Mouse (Mus musculus): ENCODE results near the gene Pbx3. TPM values are rescaled to one million over a fixed set of nuclear protein-coding genes. Genes with fewer than 3 reads are reported as not detected.

Gene Pbx3
- polyA plus RNA-seq, 1 experiment: 187 TPM

DNA sequence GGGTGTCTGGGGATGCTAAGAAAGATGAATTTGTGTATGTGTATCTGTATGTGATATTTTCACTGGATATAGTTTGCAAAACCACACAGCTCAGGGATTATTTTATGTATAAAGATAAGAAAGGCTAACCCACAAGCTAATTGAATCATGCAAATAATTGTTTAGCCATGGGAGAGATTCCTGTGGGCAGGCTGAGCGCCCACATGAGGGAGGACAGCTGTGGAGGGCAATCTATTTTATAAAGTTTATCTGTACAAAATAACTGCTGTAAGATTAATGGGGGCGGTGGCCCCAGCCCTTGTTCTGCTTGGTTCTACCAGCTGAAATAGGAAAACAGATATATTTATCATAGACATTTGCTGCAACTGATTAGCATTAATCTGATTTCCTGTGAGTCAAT lies 202.5 kb downstream of the Pbx3 start:
- no peak for DNase-seq (ENCODE audit: low read depth)
- TF ChIP-seq CTCF (IDR thresholded peaks at IDR 0.05; ENCODE audit: borderline replicate concordance, extremely low read depth, insufficient read depth, insufficient read length) (no peak), POLR2A (IDR thresholded peaks at IDR 0.05; ENCODE audit: borderline replicate concordance, extremely low read depth, insufficient read depth, insufficient read length, poor library complexity, severe bottlenecking) (no peak)

DNA sequence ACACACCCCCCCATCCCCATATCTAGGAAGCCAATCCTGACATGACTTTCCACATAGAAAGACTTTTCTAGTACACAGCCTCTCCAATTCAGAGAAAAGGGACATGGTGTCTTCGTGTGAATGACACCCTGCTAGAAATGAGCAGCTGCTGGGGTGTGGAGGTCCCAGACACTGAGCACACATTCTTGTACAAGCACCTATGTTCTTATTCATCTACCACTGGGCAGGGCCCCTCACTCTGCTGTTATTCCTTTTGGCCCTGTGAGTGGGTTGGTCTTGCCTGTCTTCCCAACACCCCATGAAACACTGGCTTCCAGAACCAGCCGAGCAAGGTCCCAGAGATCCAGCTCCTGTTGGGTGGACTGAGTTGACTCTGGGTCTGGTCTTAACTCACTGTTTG lies 203.3 kb downstream of the Pbx3 start:
- TF ChIP-seq POLR2A (IDR thresholded peaks at IDR 0.05; ENCODE audit: borderline replicate concordance, extremely low read depth, insufficient read depth, insufficient read length, poor library complexity, severe bottlenecking) (no peak), CTCF (IDR thresholded peaks at IDR 0.05; ENCODE audit: borderline replicate concordance, extremely low read depth, insufficient read depth, insufficient read length) (no peak)
- no peak for DNase-seq (ENCODE audit: low read depth)

DNA sequence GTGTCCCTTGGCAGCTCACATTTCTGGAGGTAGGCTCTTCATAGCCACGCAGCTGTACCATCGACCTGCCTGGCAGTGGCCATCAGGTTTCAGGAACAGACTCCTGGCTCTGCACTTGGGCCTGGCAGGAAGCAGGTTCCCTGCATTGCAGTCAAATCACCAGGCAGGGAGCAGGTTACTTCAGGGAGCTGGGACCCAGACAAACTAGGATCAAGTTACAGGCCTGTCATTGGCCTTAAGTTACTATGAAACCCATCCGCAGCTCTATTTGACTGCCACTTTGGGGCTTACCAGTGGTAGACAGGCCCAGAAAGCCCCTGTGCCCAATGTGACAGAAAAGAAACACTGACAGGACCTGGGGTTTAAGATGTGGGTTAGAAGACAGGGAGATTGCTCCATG lies 204.8 kb downstream of the Pbx3 start:
- DNase-seq (ENCODE audit: low read depth): no peak
- TF ChIP-seq CTCF (IDR thresholded peaks at IDR 0.05; ENCODE audit: borderline replicate concordance, extremely low read depth, insufficient read depth, insufficient read length) (no peak), POLR2A (IDR thresholded peaks at IDR 0.05; ENCODE audit: borderline replicate concordance, extremely low read depth, insufficient read depth, insufficient read length, poor library complexity, severe bottlenecking) (no peak)

DNA sequence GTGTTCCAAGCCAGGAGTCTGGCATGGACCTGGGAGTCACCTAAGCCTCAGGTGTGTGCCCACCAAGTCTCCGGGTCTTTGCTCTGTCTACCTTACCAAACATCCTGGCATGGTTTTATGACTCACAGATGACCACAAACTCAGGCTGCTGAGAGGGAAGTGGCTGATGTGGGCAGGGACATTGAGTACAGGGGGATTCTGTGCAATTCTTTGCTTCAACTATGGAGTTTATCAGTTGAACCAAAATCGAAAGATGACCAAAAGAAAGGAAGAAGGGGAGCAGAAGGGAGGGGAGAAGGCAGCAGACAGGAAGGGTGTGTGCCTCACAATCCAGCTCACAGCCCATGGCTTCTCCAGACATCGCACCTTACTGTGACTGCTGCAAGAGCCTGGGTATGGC lies 210.5 kb downstream of the Pbx3 start:
- no peak for DNase-seq (ENCODE audit: low read depth)
- no peak for TF ChIP-seq POLR2A (IDR thresholded peaks at IDR 0.05; ENCODE audit: borderline replicate concordance, extremely low read depth, insufficient read depth, insufficient read length, poor library complexity, severe bottlenecking)
- TF ChIP-seq CTCF (IDR thresholded peaks at IDR 0.05; ENCODE audit: borderline replicate concordance, extremely low read depth, insufficient read depth, insufficient read length): no peak

DNA sequence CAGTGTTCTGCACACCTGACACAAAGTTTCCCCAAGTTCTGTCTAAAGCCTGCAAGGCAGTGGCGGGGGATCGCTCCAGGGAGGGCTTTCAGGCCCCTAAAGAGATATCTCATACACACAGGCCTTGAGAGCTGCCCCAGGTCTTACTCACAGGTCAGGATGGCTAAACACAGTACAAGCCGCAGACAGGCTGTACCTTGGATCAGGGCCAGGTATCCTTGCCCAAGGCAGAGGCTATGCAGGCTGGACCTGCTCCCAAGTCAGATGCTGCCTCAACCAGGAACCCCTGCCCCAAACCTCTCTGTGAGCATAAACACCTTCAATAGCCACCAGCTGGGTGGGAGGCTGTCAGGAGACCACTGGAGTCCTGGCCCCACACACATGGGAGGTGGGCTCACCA lies 215.2 kb downstream of the Pbx3 start:
- no peak for DNase-seq (ENCODE audit: low read depth)
- no peak for TF ChIP-seq POLR2A (IDR thresholded peaks at IDR 0.05; ENCODE audit: borderline replicate concordance, extremely low read depth, insufficient read depth, insufficient read length, poor library complexity, severe bottlenecking)
- no peak for TF ChIP-seq CTCF (IDR thresholded peaks at IDR 0.05; ENCODE audit: borderline replicate concordance, extremely low read depth, insufficient read depth, insufficient read length)

DNA sequence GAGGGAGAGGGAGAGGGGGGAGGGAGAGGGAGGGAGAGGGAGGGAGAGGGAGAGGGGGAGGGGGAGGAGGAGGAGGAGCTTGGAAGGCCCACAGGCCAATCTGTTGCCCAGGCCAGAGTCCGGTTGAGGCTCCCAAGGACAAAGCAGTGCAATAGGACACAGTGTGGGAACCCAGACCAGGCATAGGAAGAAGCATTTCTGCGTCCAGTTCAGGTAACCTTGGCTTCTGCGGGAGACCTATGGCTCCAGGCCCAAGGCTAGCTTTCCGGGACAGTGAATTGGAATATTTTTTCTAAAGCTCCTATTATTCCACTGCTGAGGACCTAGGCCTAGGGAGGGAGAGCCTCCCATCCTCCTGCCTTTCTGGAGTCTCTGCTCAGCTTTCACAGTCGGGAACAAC lies 218.1 kb downstream of the Pbx3 start:
- no peak for DNase-seq (ENCODE audit: low read depth)
- TF ChIP-seq CTCF (IDR thresholded peaks at IDR 0.05; ENCODE audit: borderline replicate concordance, extremely low read depth, insufficient read depth, insufficient read length): no peak
- TF ChIP-seq POLR2A (IDR thresholded peaks at IDR 0.05; ENCODE audit: borderline replicate concordance, extremely low read depth, insufficient read depth, insufficient read length, poor library complexity, severe bottlenecking): no peak

DNA sequence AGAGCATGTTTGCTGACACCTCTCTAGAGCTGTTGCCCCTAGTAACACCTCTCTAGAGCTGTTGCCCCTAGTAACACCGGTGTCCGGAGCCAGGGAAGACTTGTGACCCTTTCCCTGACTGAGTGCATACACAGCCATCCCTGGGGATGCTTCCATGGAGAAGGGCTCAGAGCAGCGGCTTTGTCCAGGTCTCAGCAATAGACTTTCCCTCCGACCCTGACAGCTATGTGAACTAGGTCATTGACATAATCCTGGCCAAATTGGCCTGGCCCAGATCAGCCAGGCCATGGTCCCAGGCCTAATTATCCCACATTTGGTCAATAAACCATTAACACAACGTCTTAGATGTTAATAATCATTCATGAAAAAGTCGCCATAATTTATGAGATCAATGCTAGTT lies 219.6 kb downstream of the Pbx3 start:
- no peak for TF ChIP-seq POLR2A (IDR thresholded peaks at IDR 0.05; ENCODE audit: borderline replicate concordance, extremely low read depth, insufficient read depth, insufficient read length, poor library complexity, severe bottlenecking)
- no peak for TF ChIP-seq CTCF (IDR thresholded peaks at IDR 0.05; ENCODE audit: borderline replicate concordance, extremely low read depth, insufficient read depth, insufficient read length)
- no peak for DNase-seq (ENCODE audit: low read depth)

DNA sequence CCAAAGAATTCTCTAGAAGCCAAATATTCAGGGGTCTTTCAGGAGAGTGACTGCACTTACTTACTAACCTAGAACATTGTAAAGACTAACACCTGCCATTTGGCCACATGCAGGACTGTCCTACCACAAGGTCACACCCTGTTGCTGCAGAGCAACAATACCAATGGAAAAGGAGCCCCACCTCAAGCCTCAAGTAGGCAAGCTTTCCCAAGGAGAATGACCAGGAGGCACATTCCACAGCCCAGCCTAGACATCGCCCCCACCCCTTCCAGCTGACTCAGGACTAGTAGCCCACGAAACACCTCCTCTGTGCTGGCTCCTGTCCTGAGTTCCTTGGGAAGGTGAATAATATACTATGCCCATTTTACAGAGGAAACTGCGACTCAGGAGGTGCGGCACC lies 222.4 kb downstream of the Pbx3 start:
- DNase-seq (ENCODE audit: low read depth): no peak
- TF ChIP-seq POLR2A (IDR thresholded peaks at IDR 0.05; ENCODE audit: borderline replicate concordance, extremely low read depth, insufficient read depth, insufficient read length, poor library complexity, severe bottlenecking): no peak
- TF ChIP-seq CTCF (IDR thresholded peaks at IDR 0.05; ENCODE audit: borderline replicate concordance, extremely low read depth, insufficient read depth, insufficient read length): no peak

DNA sequence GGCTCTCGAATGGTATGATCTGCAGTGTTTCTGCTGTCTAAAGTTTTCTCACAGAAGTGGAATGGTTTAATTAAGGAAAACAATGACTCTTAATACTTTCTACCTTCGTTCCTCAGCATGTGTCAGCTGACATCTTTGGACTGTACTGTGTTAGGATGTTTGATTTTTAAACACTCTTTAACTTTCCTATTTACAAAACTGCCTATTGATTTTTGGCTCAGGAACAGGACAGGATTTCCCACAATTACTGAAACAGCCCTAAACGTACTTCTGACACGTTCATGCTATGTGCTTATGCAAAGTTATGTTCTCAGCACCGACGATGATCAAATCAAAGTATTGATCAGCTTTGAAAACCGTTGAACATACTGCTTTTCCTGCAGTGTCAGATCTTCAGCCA lies 224.7 kb downstream of the Pbx3 start:
- TF ChIP-seq CTCF (IDR thresholded peaks at IDR 0.05; ENCODE audit: borderline replicate concordance, extremely low read depth, insufficient read depth, insufficient read length): no peak
- no peak for TF ChIP-seq POLR2A (IDR thresholded peaks at IDR 0.05; ENCODE audit: borderline replicate concordance, extremely low read depth, insufficient read depth, insufficient read length, poor library complexity, severe bottlenecking)
- no peak for DNase-seq (ENCODE audit: low read depth)

DNA sequence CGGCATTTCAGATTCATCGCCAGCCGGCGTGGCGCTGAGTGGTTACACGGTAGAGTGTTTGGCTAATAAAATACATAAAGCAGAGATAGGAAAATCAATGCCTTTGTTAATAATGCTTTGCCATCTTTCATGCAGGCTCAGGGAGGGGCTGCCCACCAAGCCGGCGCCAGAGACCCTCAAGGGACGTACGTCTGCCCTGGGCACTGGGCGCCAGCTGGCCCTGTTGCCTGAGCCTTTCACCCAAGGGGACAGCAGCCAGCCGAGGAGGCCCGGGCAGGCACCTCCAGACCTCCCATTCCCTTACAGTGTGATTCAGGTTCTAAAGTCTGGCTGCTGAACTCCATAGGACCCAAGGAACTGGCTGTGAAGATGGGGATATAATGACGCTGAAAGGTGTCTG lies 225.5 kb downstream of the Pbx3 start:
- TF ChIP-seq CTCF (IDR thresholded peaks at IDR 0.05; ENCODE audit: borderline replicate concordance, extremely low read depth, insufficient read depth, insufficient read length) (no peak), POLR2A (IDR thresholded peaks at IDR 0.05; ENCODE audit: borderline replicate concordance, extremely low read depth, insufficient read depth, insufficient read length, poor library complexity, severe bottlenecking) (no peak)
- DNase-seq (ENCODE audit: low read depth): no peak

DNA sequence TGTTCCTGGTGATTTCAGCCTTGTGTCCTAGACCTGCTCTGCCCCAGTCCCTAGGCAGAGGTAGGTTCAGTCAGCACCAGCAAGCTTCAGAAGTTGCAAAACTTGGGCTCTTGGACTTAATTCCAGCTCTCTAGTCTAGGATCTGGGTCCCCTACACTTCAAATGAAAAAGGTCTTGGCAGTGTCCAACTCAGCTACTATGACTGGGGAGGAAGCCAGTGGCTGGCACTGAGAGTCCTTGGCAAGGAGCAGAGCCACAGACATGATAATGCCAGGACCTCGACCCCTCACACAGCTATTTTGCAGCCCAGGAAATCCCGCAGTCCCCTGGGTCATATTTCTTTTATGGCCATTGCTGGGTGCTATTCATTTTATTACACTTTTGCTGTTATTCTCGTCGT lies 225.9 kb downstream of the Pbx3 start:
- DNase-seq (ENCODE audit: low read depth): peak; percentile 24

DNA sequence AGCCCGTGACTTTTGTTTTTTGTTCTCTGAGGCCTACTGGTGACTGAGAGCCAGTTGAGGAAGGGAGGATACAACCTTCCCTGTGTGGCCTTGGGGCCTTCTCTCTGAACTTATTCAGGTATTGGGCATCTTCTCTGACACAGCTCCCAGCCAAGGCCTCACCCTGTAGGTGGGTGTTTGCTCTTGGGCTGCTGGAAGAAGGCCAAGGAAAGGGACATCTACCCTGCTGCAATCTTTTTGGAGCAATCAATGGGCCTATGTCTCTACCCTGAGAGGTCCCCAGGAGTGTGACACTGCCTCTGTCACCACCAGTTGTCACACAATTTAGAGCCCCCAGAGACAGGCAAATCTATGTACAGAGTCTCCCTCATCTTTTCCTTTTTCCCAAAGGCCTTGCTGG lies 226.5 kb downstream of the Pbx3 start:
- TF ChIP-seq CTCF (IDR thresholded peaks at IDR 0.05; ENCODE audit: borderline replicate concordance, extremely low read depth, insufficient read depth, insufficient read length) (no peak), POLR2A (IDR thresholded peaks at IDR 0.05; ENCODE audit: borderline replicate concordance, extremely low read depth, insufficient read depth, insufficient read length, poor library complexity, severe bottlenecking) (no peak)
- DNase-seq (ENCODE audit: low read depth): no peak

More for the DNA sequence above, 225.9 kb downstream of the Pbx3 start:
- TF ChIP-seq CTCF (IDR thresholded peaks at IDR 0.05; ENCODE audit: borderline replicate concordance, extremely low read depth, insufficient read depth, insufficient read length) (no peak), POLR2A (IDR thresholded peaks at IDR 0.05; ENCODE audit: borderline replicate concordance, extremely low read depth, insufficient read depth, insufficient read length, poor library complexity, severe bottlenecking) (no peak)

All from brain, embryonic 14.5 days (tissue).